Mouse (Mus musculus): ENCODE results near the gene Prkg1.

GRCm38 (mm10) chr19:31336381-31336780 is 428.5 kb downstream of the Prkg1 start:
- TF ChIP-seq CTCF (IDR thresholded peaks at IDR 0.05; ENCODE audit: control insufficient read depth, insufficient read depth, low read length): no peak
- TF ChIP-seq POLR2A (IDR thresholded peaks at IDR 0.05; ENCODE audit: borderline replicate concordance, control insufficient read depth, low read depth, low read length): no peak

Data from bone marrow, adult 2 months (tissue).